Mouse (Mus musculus): ENCODE data around the gene Clgn. TPM values are rescaled to one million over a fixed set of nuclear protein-coding genes. Genes with fewer than 3 reads are reported as not detected.

Gene Clgn
- total and polyA plus RNA-seq, 3 experiments = 0.59 to 1.5 (median 1.2) TPM

DNA sequence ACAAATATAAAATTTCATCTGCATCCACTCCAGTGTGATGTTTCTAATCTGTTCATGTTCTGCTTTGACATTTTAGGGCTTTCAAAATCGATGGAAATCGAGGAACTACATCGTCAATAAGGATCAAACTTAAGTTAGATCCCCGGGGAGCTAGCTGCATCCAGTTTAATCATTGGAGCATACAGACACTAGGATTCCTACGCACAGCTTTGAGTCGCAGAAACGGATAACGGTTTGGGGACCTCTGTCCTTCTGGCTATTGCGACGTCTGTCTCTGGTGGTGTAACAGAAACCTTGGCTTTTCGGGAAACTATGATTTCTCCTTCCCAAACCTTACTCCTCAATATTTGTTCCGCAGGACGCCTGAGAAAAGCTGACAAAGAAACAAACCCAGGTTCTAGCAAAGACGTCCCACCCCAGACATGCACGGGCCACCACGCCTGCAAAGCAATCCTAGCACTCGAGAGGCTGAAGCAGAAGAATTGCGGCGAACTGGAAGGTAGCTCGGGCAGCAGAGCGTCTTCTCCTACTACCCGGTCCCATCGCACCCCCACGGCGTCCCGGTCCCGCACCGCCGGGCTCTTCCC is 52.1 kb downstream of the Clgn start:
- DNase-seq (ENCODE audit: extremely low read depth) = peak; percentile 10
- H3K36me3 ChIP-seq (replicated peaks in 1 of 2; ENCODE audit: control insufficient read depth in 1 of 2, insufficient read depth in 1 of 2, low read length in 1 of 2) = peaks cover 5 to 15% of the 10 kb centered on the region in 2 experiments
- peak overlapping the region; percentile 82 for H3K9ac ChIP-seq (ENCODE audit: insufficient read depth, low read depth)
- no peaks in the 10 kb centered on the region for H3K27me3 ChIP-seq (replicated peaks)
- peaks cover 2 to 30% of the 10 kb centered on the region in 2 experiments; a peak in 3 of 4 replicates for H3K4me1 ChIP-seq (ENCODE audit: control insufficient read depth in 1 of 2, insufficient read depth in 2 of 2)
- dilution Hi-C loops (cut with MboI; ENCODE audit: extremely low pct_ligation_motif_present, extremely low pct_unique_long_range_greater_than_20kb, low sequenced_read_pairs) (no loop called here), in situ Hi-C loops (cut with MboI; ENCODE audit: low pct_ligation_motif_present, low pct_unique_long_range_greater_than_20kb, low sequenced_read_pairs) (no loop called here)
- H3K9me3 ChIP-seq (replicated peaks; ENCODE audit: low read length) = no peaks in the 10 kb centered on the region
- no peak overlapping the region for H3K27ac ChIP-seq (ENCODE audit: insufficient read depth, low read depth)
- H3K4me3 ChIP-seq (replicated peaks in 1 of 3; ENCODE audit: low read depth in 2 of 3, low read length in 2 of 3, poor library complexity in 1 of 3) = peak overlapping the region; percentile 78 to 91 (median 79)
- peak overlapping the region; percentile 62 for H3K4me2 ChIP-seq (ENCODE audit: insufficient read depth, low read depth, poor library complexity, severe bottlenecking)
- H3K79me2 ChIP-seq (replicated peaks; ENCODE audit: control insufficient read depth, extremely low read depth, insufficient read depth, poor library complexity, severe bottlenecking) = peaks cover 16% of the 10 kb centered on the region
- TF ChIP-seq MXI1 (IDR thresholded peaks at IDR 0.05; ENCODE audit: low read depth, low read length) (peak; percentile 80; the same call in 1 of the 2 replicates), BHLHE40 (IDR thresholded peaks at IDR 0.05; ENCODE audit: low read depth, low read length) (0 out of 2 replicates have a peak, but pooled peaks have one; percentile 13), IRF4 (IDR thresholded peaks at IDR 0.05; ENCODE audit: low read depth, low read length) (no peak), MAFK (IDR thresholded peaks at IDR 0.05; ENCODE audit: insufficient replicate concordance, low read length) (no peak), RAD21 (IDR thresholded peaks at IDR 0.05; ENCODE audit: low read depth, low read length) (no peak)

DNA sequence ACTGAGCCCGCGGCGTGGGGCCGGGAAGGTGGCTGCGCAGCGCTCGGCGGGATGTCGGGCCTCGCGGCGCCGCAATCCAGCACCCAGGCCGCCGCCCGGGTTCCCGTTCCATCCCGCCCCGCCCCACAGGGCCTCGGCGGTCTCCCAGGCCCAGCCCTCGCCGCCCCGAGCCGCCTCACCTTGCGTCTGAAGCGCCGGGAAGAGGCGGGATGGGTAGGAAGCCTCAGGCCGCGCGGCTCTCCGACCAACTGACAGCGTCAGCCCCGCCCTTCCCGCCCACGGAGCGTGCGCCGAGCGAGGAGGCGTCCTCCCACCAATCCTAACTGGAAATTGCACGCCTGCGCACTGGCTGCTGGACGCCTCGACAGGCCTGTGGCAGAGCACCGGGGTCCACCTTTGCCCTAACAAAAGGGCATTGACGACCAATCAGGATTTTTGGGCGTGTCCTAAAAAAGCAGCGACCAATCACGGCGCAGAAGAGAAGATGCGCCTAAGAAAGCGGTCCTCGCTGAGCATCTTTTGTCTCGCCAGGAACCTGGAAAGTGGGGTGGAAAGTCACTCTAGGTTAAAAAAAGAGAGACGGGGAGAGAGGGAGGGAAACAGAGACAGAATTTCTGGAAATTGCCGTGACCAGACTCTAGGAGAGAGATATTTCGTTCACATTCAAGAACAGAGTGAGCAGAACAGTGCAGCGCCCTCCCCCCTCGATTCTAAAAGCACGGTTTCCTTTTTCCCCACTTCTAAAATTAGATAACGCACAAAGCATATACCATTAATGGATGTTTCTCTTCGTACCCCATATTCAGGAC is 52.8 kb downstream of the Clgn start:
- in situ Hi-C loops (cut with MboI; ENCODE audit: low pct_ligation_motif_present, low pct_unique_long_range_greater_than_20kb, low sequenced_read_pairs) = no loop called here
- H3K27me3 ChIP-seq (replicated peaks) = no peaks in the 10 kb centered on the region
- H3K4me1 ChIP-seq (ENCODE audit: control insufficient read depth in 1 of 2, insufficient read depth in 2 of 2) = peaks cover 2 to 25% of the 10 kb centered on the region in 2 experiments; a peak in 3 of 4 replicates
- H3K4me2 ChIP-seq (ENCODE audit: insufficient read depth, low read depth, poor library complexity, severe bottlenecking) = peak overlapping the region; percentile 85
- H3K36me3 ChIP-seq (replicated peaks in 1 of 2; ENCODE audit: control insufficient read depth in 1 of 2, insufficient read depth in 1 of 2, low read length in 1 of 2) = peaks cover 3 to 11% of the 10 kb centered on the region in 2 experiments
- TF ChIP-seq UBTF (IDR thresholded peaks at IDR 0.05; ENCODE audit: low read depth, low read length) (0 out of 2 replicates have a peak, but pooled peaks have one; percentile 57), TBP (conservative IDR thresholded peaks at IDR 0.05; ENCODE audit: low read depth, low read length) (peak; percentile 71; the same call in 1 of the 2 replicates), MYC (IDR thresholded peaks at IDR 0.05; ENCODE audit: low read depth, low read length) (peak; percentile 42; the same call in 1 of the 2 replicates), SIN3A (IDR thresholded peaks at IDR 0.05; ENCODE audit: low read length) (0 out of 2 replicates have a peak, but pooled peaks have one; percentile 65), ELF1 (IDR thresholded peaks at IDR 0.05; ENCODE audit: low read depth, low read length) (peak; percentile 35; the same call in 1 of the 2 replicates), TCF12 (IDR thresholded peaks at IDR 0.05; ENCODE audit: low read depth, low read length) (peak; percentile 74), GABPA (IDR thresholded peaks at IDR 0.05; ENCODE audit: insufficient replicate concordance, low read depth, low read length) (no peak), ZKSCAN1 (IDR thresholded peaks at IDR 0.05; ENCODE audit: borderline replicate concordance, low read depth, low read length) (no peak), MAZ (IDR thresholded peaks at IDR 0.05; ENCODE audit: low read depth, low read length) (no peak), HCFC1 (IDR thresholded peaks at IDR 0.05; ENCODE audit: low read depth, low read length) (peak; percentile 65), BHLHE40 (IDR thresholded peaks at IDR 0.05; ENCODE audit: low read depth, low read length) (0 out of 2 replicates have a peak, but pooled peaks have one; percentile 1), NELFE (IDR thresholded peaks at IDR 0.05; ENCODE audit: low read depth, low read length) (peak; percentile 64; the same call in 1 of the 2 replicates), KAT2A (IDR thresholded peaks at IDR 0.05; ENCODE audit: insufficient replicate concordance, low read length) (no peak), CTCF (conservative IDR thresholded peaks at IDR 0.05 in 1 of 2, IDR thresholded peaks at IDR 0.05 in 1 of 2; ENCODE audit: low read depth in 2 of 2, low read length in 2 of 2) (no peak), NRF1 (IDR thresholded peaks at IDR 0.05; ENCODE audit: low read depth, low read length) (peak; percentile 94), MXI1 (IDR thresholded peaks at IDR 0.05; ENCODE audit: low read depth, low read length) (peak; percentile 74), ETS1 (conservative IDR thresholded peaks at IDR 0.05; ENCODE audit: low read depth, low read length) (no peak), POLR2A (IDR thresholded peaks at IDR 0.05; ENCODE audit: low read depth, low read length) (peak; percentile 77), MAX (IDR thresholded peaks at IDR 0.05; ENCODE audit: low read length) (no peak; the same call in 1 of the 2 replicates), CHD2 (IDR thresholded peaks at IDR 0.05; ENCODE audit: low read length) (no peak), USF2 (conservative IDR thresholded peaks at IDR 0.05; ENCODE audit: low read depth, low read length) (no peak), E2F4 (IDR thresholded peaks at IDR 0.05; ENCODE audit: insufficient replicate concordance, low read depth, low read length) (no peak), JUND (conservative IDR thresholded peaks at IDR 0.05; ENCODE audit: low read depth, low read length) (no peak), MEF2A (IDR thresholded peaks at IDR 0.05; ENCODE audit: borderline replicate concordance, low read depth, low read length) (0 out of 2 replicates have a peak, but pooled peaks have one; percentile 25), ZMIZ1 (IDR thresholded peaks at IDR 0.05; ENCODE audit: low read depth, low read length) (peak; percentile 71)
- dilution Hi-C loops (cut with MboI; ENCODE audit: extremely low pct_ligation_motif_present, extremely low pct_unique_long_range_greater_than_20kb, low sequenced_read_pairs) = no loop called here
- H3K4me3 ChIP-seq (replicated peaks in 1 of 3; ENCODE audit: low read depth in 2 of 3, low read length in 2 of 3, poor library complexity in 1 of 3) = peak overlapping the region; percentile 78 to 91 (median 79)
- peaks cover 16% of the 10 kb centered on the region for H3K79me2 ChIP-seq (replicated peaks; ENCODE audit: control insufficient read depth, extremely low read depth, insufficient read depth, poor library complexity, severe bottlenecking)
- peak; percentile 99 for DNase-seq (ENCODE audit: extremely low read depth)
- peak overlapping the region; percentile 82 for H3K9ac ChIP-seq (ENCODE audit: insufficient read depth, low read depth)
- no peak overlapping the region for H3K27ac ChIP-seq (ENCODE audit: insufficient read depth, low read depth)
- no peaks in the 10 kb centered on the region for H3K9me3 ChIP-seq (replicated peaks; ENCODE audit: low read length)

All from CH12.LX (cell line).